Mouse (Mus musculus) spleen, embryonic (tissue): Measurements from ENCODE around the gene Flvcr1.
"Not testable (repeated sequence)": the region's sequence is repeated elsewhere in the genome, so short reads cannot be mapped to it uniquely, and the experiment has no call there.

Experiments used
- CTCF ChIA-PET: fragments of 350-600 bp; sonication (Branson Sonifier 250); formaldehyde crosslinking; loops from one replicate; lab custom pipeline; 2022; lab: Charles Lee

Gene Flvcr1

DNA sequence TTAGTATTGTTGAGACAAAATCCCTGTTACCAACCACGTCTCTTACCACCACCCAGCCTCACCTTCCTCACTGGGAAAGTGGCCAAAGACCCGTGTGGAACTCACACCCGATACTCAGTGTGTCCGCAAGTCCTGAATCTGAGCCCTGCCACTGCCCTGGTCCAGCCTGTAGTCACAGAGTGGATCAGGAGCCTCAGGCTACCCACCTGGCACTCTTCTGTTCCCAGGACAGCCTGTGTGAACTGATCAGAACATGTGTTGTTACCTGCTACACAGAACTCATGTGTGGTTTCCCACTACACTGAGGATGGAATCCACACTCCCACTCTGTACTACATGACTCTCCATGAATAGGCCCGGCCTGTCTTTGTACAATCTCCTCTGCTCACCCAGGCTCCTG, 16.1 kb upstream of the Flvcr1 start:
- CTCF ChIA-PET = no interaction called here

DNA sequence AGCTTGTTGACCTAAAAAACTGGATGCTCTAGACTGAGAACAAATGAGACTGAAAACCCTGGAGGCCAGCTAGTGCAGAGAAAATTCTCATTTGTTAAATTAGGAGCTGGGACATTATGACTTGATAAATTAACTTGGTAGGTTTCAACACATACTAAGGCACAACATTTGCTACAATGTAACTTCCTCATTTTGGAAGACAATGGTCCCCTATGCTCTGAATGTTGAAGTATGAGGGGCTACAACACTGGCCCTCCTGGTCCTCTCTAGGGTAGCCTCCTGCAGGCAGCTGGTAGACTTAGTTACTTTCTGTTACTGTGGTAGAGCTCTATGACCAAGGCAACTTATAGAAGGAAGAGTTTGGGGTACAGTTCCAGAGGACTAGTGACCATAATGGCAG, 15.4 kb upstream of the Flvcr1 start:
- CTCF ChIA-PET = no interaction called here

DNA sequence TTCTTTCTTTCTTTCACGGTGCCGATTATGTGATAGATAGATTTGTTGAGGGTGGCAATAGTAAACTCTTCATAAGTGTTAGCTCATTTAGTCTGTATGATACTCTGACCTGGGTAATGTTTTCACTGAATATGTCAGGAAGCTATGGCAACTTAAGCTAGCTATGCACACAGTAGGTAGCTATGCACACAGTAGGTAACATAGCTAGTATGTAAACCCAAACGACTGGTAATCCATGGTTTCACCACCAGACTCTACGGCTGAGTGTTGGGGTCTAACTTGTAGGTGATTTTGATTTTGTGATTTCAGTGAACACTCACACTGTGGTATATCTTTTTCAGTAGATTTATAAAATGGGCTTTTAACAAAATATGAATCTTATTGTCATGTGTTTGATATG, 12.0 kb upstream of the Flvcr1 start:
- CTCF ChIA-PET = interaction anchor here (0.6 kb wide), 1 partner anchor 19 kb away, joined by 3 read pairs; no protein-coding TSS in a partner anchor

DNA sequence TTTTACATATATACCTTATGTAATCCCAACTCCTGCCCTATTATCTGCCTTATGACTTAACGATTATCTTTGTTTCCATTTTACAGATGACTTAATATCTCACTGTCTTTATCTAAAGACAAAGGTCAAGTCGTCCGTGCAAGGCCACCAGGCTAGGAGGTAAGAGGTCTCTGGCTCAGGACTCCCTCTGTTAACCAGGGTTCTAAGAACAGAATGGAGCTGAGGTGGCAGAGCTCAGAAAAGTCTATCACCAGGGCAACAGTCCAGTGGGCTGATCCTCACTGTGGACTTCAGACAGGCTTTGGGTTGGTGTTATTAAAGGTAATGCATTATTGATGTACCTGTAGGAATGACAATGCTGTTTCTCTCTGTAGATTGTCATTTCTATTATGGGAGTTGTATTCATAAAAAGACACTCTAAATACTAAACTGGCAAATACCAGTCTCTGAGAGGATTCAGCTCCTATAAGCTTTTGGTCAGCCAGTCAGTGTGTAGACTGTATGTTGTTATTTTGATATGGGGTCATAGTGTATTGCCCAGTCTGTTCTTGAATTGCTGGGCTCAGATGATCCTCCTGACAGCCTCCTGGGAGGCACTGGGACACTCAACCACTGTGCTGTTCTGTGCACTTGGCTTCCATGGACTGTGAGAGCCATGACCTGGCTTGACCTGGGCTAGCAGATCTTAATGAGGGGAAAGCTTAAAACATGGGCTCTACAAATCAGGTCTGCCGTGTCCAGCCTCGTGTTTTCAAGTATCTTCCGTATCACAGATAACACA, 10.8 kb upstream of the Flvcr1 start, which contains the start of gene Spata45:
TSS of gene Spata45 (plus strand) at position 86 of the 781 bp plus-strand sequence.
- CTCF ChIA-PET = no interaction called here

DNA sequence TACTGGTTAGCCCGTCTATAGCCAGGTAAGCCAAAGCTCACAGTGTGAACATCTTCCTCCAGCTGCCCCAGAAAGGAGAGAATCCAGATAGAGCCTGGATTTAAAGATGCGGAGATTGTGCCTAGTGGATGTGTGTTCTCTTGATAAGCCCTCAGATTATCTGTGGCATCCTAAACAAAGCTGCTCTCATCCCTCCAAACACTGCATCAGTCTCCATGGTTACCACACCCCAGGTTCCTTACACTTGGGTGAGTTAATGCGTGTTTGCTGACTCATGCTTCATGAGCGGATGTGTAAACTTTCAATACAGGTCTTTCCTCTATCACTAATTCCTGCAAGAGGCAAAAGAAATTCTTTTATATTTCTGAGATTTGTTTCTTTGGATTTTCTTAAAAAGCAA, 9.7 kb upstream of the Flvcr1 start:
- CTCF ChIA-PET = interaction anchor here (0.5 kb wide), 1 partner anchor 46 kb away, joined by 3 read pairs; no protein-coding TSS in a partner anchor

DNA sequence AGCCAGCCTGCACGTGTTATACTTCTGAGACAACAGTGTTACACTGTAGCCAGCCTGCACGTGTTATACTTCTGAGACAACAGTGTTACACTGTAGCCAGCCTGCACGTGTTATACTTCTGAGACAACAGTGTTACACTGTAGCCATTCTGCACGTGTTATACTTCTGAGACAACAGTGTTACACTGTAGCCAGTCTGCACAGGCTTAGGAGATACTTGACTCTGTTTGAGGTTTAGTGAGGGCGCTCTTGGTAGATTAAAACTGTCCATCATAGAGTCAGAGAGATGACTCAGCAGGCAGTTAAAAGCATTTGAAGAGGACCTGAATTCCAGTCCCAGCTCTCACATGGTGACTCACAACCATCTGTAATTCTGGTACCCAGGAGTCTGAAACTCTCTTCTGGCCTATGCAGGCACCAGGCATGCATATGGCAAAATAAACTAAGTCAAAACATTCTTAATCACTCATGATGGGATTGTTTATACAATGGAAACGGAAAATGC, 5.0 kb upstream of the Flvcr1 start:
- CTCF ChIA-PET = not testable (repeated sequence)

DNA sequence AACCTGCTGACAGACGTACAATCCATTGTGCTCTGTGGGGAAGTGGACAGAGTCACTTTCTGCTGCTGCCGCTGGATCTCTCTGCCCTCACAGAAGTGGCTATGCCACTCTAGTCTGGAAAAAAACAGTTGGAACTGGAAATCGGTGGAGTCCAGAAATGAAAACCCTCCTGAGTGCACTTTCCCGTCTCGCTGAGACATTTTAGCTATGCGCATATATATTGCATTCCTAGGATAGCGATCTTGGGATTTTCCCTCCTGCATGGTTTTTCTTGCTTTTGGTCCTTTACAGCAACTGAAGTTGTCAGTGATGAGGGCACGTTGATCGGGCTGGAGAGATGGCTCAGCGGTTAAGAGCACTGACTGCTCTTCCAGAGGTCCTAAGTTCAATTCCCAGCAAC, 4.2 kb upstream of the Flvcr1 start:
- CTCF ChIA-PET = no interaction called here

DNA sequence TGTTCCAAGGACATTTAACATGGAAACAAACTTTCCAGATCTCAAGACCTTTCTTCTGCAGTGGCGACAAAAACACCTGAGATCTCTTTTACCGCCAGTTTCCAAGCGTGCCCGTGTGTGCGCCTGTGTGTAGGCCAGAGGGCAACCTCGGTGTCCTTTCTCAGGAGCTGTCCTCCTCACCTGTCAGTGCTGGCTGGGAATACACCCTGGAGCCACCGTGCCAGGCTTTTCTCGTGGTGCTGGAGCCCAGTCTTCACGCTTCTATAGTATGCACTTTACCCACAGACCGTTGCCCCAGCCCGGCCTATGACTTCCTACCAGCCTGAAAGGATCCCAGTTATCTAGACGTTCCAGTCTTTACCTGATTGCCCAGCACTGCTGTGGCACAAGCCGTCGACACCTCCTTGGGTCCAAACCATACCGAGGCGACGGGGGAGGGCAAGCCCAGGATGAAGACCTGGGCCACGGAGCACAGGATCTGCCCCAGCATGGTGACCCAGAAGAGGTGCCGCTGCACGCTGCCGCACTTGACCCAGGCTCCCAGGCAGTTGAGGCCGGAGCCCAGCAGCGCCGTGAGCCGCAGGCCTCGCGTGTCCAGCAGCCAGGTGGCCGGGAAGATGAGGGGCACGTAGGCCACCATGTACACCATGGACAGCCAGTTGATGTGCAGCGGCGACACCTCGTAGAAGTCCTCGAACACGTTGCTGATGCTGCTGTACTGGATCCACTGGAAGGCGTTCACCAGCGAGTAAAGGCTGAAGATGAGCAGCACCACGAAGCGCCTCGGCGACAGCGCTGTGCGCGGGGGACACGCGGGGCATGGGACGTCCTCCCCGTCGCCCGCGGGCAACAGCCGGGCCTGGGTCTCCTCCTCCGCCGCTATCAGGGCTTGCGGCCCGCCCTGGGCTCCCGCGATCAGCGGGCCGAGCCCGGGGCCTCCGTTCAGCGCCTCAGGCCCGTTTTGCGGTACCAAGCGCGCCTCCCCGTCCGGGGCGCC, 644 bp downstream of the Flvcr1 start:
- CTCF ChIA-PET = no interaction called here

DNA sequence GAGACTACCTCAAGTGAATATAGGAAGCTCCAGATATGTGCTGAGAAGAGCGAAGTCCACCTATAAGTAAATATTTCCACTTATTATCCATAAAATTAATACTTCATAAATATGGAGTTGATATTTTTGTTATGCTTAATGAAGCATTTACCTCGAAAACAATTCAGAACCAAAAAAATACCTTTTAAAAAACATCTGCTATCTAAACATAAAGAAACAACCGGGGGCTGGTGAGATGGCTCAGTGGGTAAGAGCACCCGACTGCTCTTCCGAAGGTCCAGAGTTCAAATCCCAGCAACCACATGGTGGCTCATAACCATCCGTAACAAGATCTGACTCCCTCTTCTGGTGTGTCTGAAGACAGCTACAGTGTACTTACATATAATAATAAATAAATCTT, 2.2 kb downstream of the Flvcr1 start:
- CTCF ChIA-PET = interaction anchor here (0.7 kb wide), 1 partner anchor 15 kb away, joined by 3 read pairs; no protein-coding TSS in a partner anchor

DNA sequence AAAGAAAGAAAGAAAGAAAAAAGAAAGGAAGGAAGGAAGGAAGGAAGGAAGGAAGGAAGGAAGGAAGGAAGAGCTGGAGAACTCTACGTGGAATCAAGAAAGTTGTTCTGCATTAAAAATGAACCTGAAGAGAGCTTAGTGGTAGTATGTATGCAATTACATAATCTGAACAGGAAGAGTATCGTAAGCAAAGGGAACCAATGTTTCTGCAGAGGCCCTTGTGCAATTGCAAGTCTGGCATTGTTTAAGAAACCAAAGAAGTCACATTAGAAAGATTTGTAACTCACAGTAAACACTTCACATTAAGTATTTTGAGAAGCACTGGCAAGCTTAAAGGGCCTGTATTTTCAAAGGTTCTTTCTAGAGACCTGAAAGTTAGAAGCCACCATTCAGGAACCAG, 2.8 kb downstream of the Flvcr1 start:
- CTCF ChIA-PET = interaction anchor here (0.7 kb wide), 1 partner anchor 14 kb away, joined by 3 read pairs; no protein-coding TSS in a partner anchor

DNA sequence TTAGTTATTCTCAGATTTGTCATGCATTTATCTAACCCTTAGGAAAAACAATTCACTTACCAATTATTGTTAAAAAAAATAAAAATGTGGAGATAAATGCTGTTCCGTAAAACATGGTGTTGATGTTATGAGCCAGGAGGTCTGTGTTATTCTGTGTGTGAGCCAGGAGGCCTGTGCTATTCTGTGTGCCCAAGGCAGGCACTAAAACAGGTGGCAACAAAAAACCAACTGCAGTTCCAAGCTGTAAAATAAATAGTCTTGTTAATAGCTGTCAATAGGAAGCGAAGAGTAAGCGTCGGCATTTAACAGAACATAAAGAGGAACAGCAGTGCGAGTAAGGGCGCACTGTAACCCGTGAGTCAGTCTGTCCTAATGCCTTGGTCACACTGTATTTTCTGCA, 4.9 kb downstream of the Flvcr1 start:
- CTCF ChIA-PET = no interaction called here

DNA sequence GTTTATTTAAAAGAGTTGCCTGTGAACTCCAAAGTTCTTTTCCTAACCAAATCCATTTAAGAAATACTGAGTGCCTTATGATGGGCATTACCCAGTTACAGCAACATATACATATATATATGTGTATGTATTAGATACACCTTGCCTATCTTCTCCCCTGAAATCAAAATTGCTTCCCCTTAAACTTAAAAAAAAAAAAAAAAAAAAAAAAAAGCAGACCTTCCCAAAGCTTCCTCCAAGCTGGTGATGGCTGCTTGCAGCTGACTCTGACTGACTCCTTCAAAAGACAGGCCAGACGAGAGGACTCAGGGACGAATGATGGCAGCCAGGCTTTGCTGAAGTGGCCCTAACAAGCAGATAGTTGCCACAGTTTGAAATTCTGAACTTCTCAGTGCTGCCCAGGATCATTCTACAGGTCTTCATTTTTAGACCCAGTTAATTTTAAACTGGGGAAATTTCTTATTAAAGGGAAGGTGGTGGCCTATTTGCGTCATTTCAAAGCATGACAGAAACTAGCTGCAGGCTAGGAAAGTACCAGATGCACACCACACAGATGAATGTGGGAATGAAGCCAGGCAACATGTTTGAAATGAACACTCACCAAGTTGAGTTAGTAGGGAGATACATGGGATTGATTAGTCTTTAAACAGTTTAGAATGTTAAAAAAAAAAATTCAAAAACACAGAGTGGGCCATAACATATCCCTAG, 5.6 kb downstream of the Flvcr1 start:
- CTCF ChIA-PET = interaction anchor here (0.6 kb wide), 1 partner anchor 795 kb away, joined by 4 read pairs; no protein-coding TSS in a partner anchor

DNA sequence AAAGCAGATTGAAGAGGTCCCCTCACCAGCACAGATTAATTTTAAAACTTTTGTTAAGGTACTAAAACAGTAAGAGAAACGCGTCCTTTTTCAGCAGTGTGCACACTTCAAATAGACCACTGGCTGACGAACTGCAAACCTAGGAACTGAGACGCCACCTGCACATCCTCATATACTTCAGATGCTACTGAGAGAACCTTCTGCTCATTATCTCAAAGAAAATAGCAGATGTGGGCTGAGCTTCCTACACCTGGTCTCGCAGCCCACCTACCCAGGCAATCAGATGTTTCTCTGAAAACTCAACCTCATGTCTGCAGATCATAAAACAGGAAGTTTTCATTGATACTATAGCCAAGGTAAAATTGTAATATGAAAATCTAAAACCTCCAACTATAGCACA, 6.2 kb downstream of the Flvcr1 start:
- CTCF ChIA-PET = interaction anchor here (0.9 kb wide), 1 partner anchor 18 kb away, joined by 3 read pairs; no protein-coding TSS in a partner anchor

DNA sequence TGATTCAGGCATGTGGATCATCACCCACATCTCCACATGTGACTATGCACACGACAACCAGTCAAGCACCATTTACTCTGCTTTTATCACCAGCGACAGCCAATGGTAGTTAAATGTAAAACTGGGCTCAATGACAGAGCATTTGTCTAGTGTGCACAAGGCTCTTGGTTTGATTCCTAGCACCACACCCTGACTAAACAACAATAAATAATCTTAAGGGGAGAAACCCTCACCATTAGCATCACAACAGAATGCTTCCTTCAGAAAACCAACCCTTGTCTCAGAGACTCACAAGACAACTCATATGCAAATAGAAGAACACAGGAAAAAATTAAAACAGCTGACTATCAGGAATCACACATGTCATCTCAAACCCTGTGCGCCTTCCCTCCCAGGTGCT, 11.7 kb downstream of the Flvcr1 start:
- CTCF ChIA-PET = no interaction called here

DNA sequence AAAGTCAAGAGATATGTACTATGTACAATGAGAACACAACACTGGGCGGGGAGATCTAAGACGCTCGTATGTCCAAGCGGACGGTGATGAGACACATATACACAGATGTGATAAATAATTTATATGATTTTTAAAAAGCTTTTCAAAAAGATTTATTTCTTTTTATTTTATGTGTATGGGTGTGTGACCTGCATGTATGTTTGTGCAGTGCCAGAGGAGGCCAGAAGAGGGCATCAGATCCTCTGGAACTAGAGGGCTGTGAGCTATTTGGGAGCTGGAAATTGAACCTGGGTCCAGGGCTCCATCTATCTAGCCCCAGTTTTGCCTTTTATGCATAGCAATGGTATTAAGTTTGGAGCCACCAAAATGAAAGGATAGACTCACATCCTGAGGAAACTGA, 17.3 kb downstream of the Flvcr1 start:
- CTCF ChIA-PET = interaction anchor here (1.1 kb wide), 1 partner anchor 15 kb away, joined by 3 read pairs; no protein-coding TSS in a partner anchor

DNA sequence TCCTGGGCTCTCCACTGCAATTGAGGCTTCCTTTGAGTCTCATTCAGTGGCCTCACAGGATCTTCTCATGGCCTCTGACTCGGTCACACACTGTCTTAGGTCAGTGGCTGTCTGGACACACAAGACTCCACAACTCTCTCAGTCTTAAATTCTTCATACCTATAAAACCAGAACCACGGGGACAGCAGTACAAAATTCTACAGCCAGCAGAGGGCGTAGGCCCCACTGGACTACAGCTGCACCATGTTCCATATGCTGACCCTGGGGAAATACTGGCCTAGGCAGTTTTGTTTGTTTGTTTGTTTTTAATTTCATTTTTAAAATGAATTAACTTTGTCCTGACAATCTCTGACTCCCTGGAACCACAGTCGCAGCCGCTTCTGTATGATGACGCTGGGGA, 23.8 kb downstream of the Flvcr1 start:
- CTCF ChIA-PET = interaction anchor here (0.7 kb wide), 1 partner anchor 310 kb away, joined by 3 read pairs; no protein-coding TSS in a partner anchor

DNA sequence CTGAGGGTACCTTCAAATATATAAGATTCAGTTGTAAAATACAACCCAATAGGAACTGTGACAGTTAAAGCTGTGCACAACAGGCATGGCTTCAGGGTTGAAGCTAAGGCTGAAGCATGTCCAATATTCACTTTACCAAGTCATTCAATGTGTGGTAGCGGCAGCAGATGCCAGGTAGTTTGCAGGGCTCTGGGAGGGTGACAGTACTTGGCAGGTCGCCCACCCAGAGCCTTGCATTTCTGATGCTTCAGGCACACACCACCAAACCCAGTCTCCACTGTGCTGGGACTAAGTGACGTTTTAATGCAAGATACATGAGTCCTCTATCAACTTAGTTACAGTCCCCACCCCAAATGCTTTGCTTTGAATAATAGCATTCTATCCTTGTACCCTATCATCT, 25.3 kb downstream of the Flvcr1 start:
- CTCF ChIA-PET = no interaction called here

DNA sequence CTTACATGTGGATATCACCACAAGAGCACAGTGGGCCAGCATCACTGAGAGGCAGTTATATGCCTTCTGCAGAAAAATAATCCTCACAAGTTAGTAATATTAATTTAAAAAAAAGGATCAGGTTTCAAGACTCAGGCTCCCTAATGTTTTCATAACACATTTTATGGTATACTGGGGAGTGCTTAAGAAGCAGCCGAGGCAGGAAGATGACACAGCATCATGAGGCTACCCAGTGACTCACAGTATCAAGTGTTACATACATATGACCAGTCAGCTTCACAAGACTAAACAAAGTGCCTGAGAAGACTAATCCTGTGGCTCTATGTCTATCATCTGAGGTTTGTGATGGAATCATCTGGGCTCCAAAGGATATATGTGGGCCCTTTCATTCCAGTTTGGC, 27.9 kb downstream of the Flvcr1 start:
- CTCF ChIA-PET = no interaction called here

DNA sequence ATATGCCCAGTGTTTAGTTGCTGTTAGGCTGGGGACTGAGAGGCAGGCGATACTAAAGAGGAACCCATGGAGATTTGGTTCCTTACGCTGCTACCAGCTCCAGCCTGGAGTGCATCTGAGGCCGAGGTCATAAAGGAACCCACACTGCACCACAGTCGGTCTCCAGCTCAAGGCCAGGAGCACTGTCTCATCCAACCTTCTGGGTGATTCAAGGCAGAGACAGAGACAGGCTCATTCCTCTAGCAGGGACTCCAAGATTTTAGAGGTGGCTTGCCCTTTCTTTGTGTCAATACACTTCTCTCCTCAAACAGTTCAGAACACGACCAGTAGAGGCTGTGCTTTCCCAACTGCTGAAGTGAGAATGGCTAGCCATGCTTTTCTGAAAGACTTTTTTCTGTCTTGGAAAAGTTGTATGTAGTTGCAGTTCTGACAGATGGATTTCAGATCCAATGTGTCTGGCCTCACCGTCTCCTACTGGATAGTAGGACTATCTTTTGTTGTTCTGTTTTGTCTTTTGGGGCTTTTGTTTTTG, 29.5 kb downstream of the Flvcr1 start:
- CTCF ChIA-PET = no interaction called here

DNA sequence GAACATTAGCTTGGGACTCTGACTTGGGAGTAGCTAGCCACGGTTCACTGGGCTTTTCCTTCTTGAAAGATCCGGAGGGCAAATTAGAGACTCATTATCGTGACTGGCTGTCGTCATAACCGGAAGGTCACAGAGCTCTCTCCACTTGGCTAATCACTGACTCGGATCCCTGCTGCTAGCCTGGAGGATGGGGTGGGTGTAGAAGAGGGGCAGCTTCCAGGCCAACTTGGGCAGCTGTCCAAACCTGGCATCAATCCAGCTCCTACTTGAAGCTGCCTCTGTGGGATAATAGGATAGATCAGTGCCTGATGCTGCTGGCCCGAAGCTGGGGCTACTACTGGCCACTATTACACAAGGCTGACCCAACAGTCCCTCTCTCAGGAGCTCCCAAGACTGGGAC, 30.4 kb downstream of the Flvcr1 start:
- CTCF ChIA-PET = no interaction called here
